Mouse (Mus musculus) heart, embryonic 11.5 days (tissue): ENCODE results near the gene Zfp414. TPM values are rescaled to one million over a fixed set of nuclear protein-coding genes. Genes with fewer than 3 reads are reported as not detected.

Experiments
- ATAC-seq: fragments of 200-750 bp; cut with Nextera tagmentation; replicated peaks from 2 replicates; pipeline ENCODE4 v1.8.0; 2017; ENCODE audit warnings: moderate library complexity; ENCODE audit not compliant: insufficient number of reproducible peaks, low FRiP score, low TSS enrichment
- H3K27ac ChIP-seq: fragments of 300-500 bp; sonication (generic); 2 replicates; pipeline ENCODE4 v1.5.1; 2014; ENCODE audit warnings: mild to moderate bottlenecking, low read depth, low read length
- H3K27me3 ChIP-seq: fragments of 300-500 bp; sonication (generic); 2 replicates; pipeline ENCODE4 v1.6.1; 2014; ENCODE audit warnings: mild to moderate bottlenecking, low read length, mixed read lengths; ENCODE audit not compliant: control insufficient read depth, insufficient read depth
- H3K36me3 ChIP-seq: fragments of 300-500 bp; sonication (generic); 2 replicates; pipeline ENCODE4 v1.6.1; 2014; ENCODE audit warnings: mild to moderate bottlenecking, low read length, moderate library complexity, mixed read lengths; ENCODE audit not compliant: control insufficient read depth, insufficient read depth
- H3K4me1 ChIP-seq: fragments of 300-500 bp; sonication (generic); 2 replicates; pipeline ENCODE4 v1.6.1; 2014; ENCODE audit warnings: low read length; ENCODE audit not compliant: control insufficient read depth, insufficient read depth
- H3K4me2 ChIP-seq: fragments of 300-500 bp; sonication (generic); 2 replicates; pipeline ENCODE4 v1.6.1; 2014; ENCODE audit warnings: mild to moderate bottlenecking, moderate library complexity
- H3K4me3 ChIP-seq: fragments of 300-500 bp; sonication (generic); 2 replicates; pipeline ENCODE4 v1.5.1; 2014; ENCODE audit warnings: low read depth, low read length
- H3K9ac ChIP-seq: fragments of 300-500 bp; sonication (generic); 2 replicates; pipeline ENCODE4 v1.6.1; 2014; ENCODE audit warnings: mild to moderate bottlenecking, low read depth, low read length, moderate library complexity
- H3K9me3 ChIP-seq: fragments of 300-500 bp; sonication (generic); replicated peaks from 2 replicates; pipeline ENCODE4 v1.6.1; 2016; ENCODE audit warnings: low read length; ENCODE audit not compliant: control insufficient read depth
- WGBS: fragments of 180-500 bp; shearing (Covaris S2); extraction: QIAGEN DNeasy Blood & Tissue Kit; methylation state at CpG from one replicate; pipeline ENCODE4 v1.1.7; 2014; ENCODE audit not compliant: insufficient replicate concordance; 5-methylcytosine and 5-hydroxymethylcytosine counted together
- polyA plus RNA-seq: library from polyadenylated mRNA; unstranded; fragments of >200 nt; fragmentation: Nextera tagmentation; extraction: Ambion mirVana; gene quantifications from 2 replicates; pipeline ENCODE4 v1.2.1, GENCODE M21; 2014

Zfp414 gene
- polyA plus RNA-seq, 1 experiment from 2014 or later, result 59.9 TPM

DNA sequence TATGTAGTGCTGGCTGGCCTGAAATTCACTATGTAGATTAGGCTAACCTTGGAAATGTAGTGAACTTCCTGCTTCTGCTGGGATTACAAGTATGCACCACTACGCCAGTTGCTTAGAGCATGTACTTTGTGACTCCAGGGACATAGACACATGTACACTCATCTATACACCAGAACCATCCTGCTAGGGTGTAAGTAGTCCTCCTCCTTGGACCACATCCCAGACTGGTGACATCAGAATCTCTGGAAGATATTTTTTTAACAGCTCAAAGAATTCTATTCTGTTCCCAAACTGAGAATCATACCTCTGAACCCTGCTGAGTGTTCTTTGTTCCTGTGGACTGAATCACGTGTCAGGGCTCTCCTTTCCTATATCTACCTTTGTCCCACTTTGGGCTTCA is 8.1 kb downstream of the Zfp414 start:
- H3K4me2 ChIP-seq, result no peak overlapping the region
- H3K9ac ChIP-seq, result no peak overlapping the region
- H3K4me1 ChIP-seq, result 0 out of 2 replicates have a peak, but pooled peaks cover 2% of the 10 kb centered on the region
- 82% methylated on average over 2 of the region's 2 CpGs for WGBS
- peaks cover 6% of the 10 kb centered on the region for H3K36me3 ChIP-seq
- no peak overlapping the region for H3K27ac ChIP-seq
- no peak overlapping the region for H3K4me3 ChIP-seq
- no peaks in the 10 kb centered on the region for H3K27me3 ChIP-seq
- H3K9me3 ChIP-seq, result no peaks in the 10 kb centered on the region
- ATAC-seq, result no peak

- no peak within 1 kb of the TSS for H3K4me3 ChIP-seq
- no peak within 1 kb of the TSS for H3K9ac ChIP-seq
- ATAC-seq, result no peak
- peaks cover 9% of the 10 kb centered on the region; the same call in 1 of the 2 replicates for H3K36me3 ChIP-seq
- H3K4me1 ChIP-seq, result 0 out of 2 replicates have a peak, but pooled peaks cover 2% of the 10 kb centered on the region
- H3K27me3 ChIP-seq, result no peaks in the 10 kb centered on the region
- 74% methylated on average over 4 of the region's 4 CpGs for WGBS
- no peaks in the 10 kb centered on the region for H3K9me3 ChIP-seq
- no peak within 1 kb of the TSS for H3K4me2 ChIP-seq
- no peak within 1 kb of the TSS for H3K27ac ChIP-seq
These were observed 8.8 kb downstream of the Zfp414 start, which contains the start of gene Pram1 for GRCm38 (mm10) chr17:33637516-33638276. Gene Pram1, plus strand, starts transcription at chr17:33638056.

GRCm38 (mm10) chr17:33639743-33640142 is 10.9 kb downstream of the Zfp414 start:
- Histone ChIP-seq H3K27me3 (no peaks in the 10 kb centered on the region), H3K4me2 (no peak overlapping the region), H3K9ac (no peak overlapping the region), H3K4me3 (no peak overlapping the region), H3K9me3 (no peaks in the 10 kb centered on the region), H3K4me1 (0 out of 2 replicates have a peak, but pooled peaks cover 2% of the 10 kb centered on the region), H3K27ac (no peak overlapping the region), H3K36me3 (peaks cover 16% of the 10 kb centered on the region; the same call in 1 of the 2 replicates)
- no peak for ATAC-seq
- 37% methylated on average over 6 of the region's 6 CpGs for WGBS

DNA sequence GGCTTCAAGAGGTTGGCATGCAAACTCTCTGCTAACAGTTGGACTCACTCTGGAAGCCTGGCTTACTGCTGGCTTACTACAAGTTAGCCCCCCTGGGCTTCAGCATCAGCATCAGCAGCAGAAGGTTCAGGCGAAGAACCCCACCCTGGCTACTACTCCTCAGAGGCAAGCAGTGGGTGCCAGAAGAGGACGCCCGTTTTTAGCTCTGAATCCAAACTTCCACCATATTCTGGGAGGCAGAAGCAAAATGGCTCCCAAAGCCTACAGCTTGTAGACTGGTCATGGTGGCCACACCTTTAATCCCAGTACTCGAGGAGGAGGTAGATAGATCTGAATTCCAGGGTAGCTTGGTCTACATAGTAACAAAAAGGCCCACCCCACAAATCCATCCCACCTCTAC is 15.2 kb downstream of the Zfp414 start:
- H3K4me2 ChIP-seq, result no peak overlapping the region
- 0 out of 2 replicates have a peak, but pooled peaks cover 2% of the 10 kb centered on the region for H3K4me1 ChIP-seq
- H3K27ac ChIP-seq, result no peak overlapping the region
- H3K4me3 ChIP-seq, result no peak overlapping the region
- H3K9me3 ChIP-seq, result no peaks in the 10 kb centered on the region
- H3K27me3 ChIP-seq, result no peaks in the 10 kb centered on the region
- 83% methylated on average over 4 of the region's 4 CpGs for WGBS
- H3K9ac ChIP-seq, result no peak overlapping the region
- H3K36me3 ChIP-seq, result peaks cover 42% of the 10 kb centered on the region
- ATAC-seq, result no peak

- no peak overlapping the region for H3K4me2 ChIP-seq
- H3K36me3 ChIP-seq, result peaks cover 52% of the 10 kb centered on the region
- WGBS, result 96% methylated on average over 8 of the region's 8 CpGs
- H3K9ac ChIP-seq, result no peak overlapping the region
- H3K27me3 ChIP-seq, result no peaks in the 10 kb centered on the region
- H3K4me3 ChIP-seq, result no peak overlapping the region
- H3K9me3 ChIP-seq, result no peaks in the 10 kb centered on the region
- no peaks in the 10 kb centered on the region for H3K4me1 ChIP-seq
- no peak for ATAC-seq
- H3K27ac ChIP-seq, result no peak overlapping the region
These were observed 16.2 kb downstream of the Zfp414 start for GRCm38 (mm10) chr17:33645073-33645472.

- no peak overlapping the region for H3K27ac ChIP-seq
- H3K27me3 ChIP-seq, result no peaks in the 10 kb centered on the region
- no peaks in the 10 kb centered on the region for H3K9me3 ChIP-seq
- H3K36me3 ChIP-seq, result peaks cover 57% of the 10 kb centered on the region
- ATAC-seq, result peak; percentile 36
- WGBS, result 97% methylated on average over 34 of the region's 34 CpGs
- H3K4me2 ChIP-seq, result no peak overlapping the region
- no peak overlapping the region for H3K4me3 ChIP-seq
- no peak overlapping the region for H3K9ac ChIP-seq
- H3K4me1 ChIP-seq, result no peaks in the 10 kb centered on the region
These were observed 21.0 kb downstream of the Zfp414 start for GRCm38 (mm10) chr17:33649781-33650475.

- H3K9ac ChIP-seq, result no peak overlapping the region
- WGBS, result 49% methylated on average over 3 of the region's 3 CpGs
These were observed 37.9 kb downstream of the Zfp414 start for GRCm38 (mm10) chr17:33666813-33667212.

GRCm38 (mm10) chr17:33669681-33670080 is 40.8 kb downstream of the Zfp414 start:
- Histone ChIP-seq H3K27ac (no peak overlapping the region), H3K36me3 (peaks cover 4% of the 10 kb centered on the region; the same call in 1 of the 2 replicates), H3K4me3 (no peak overlapping the region), H3K9me3 (no peaks in the 10 kb centered on the region), H3K4me2 (no peak overlapping the region), H3K4me1 (no peaks in the 10 kb centered on the region), H3K27me3 (no peaks in the 10 kb centered on the region), H3K9ac (no peak overlapping the region)
- ATAC-seq, result no peak
- 91% methylated on average over 3 of the region's 3 CpGs for WGBS

More at GRCm38 (mm10) chr17:33666813-33667212, 37.9 kb downstream of the Zfp414 start:
- Histone ChIP-seq H3K9me3 (no peaks in the 10 kb centered on the region), H3K36me3 (peaks cover 16% of the 10 kb centered on the region), H3K4me2 (no peak overlapping the region), H3K27me3 (no peaks in the 10 kb centered on the region), H3K4me1 (no peaks in the 10 kb centered on the region), H3K4me3 (no peak overlapping the region), H3K27ac (no peak overlapping the region)
- no peak for ATAC-seq
